Mouse (Mus musculus) limb, embryonic 12.5 days (tissue): ENCODE results near the gene Tnfsf14. TPM values are rescaled to one million over a fixed set of nuclear protein-coding genes. Genes with fewer than 3 reads are reported as not detected.

Experiments
- ATAC-seq: fragments of 200-750 bp; cut with Nextera tagmentation; 2 replicates; pipeline ENCODE4 v1.8.0; 2017; ENCODE audit warnings: low read depth, moderate TSS enrichment; ENCODE audit not compliant: insufficient number of reproducible peaks, insufficient read depth, low FRiP score, low TSS enrichment
- H3K27ac ChIP-seq: fragments of 300-500 bp; sonication (generic); 2 replicates; pipeline ENCODE4 v1.5.1; 2016; ENCODE audit warnings: mild to moderate bottlenecking, moderate library complexity
- H3K27me3 ChIP-seq: fragments of 300-500 bp; sonication (generic); 2 replicates; pipeline ENCODE4 v1.6.1; 2016; ENCODE audit warnings: mild to moderate bottlenecking, moderate library complexity
- H3K36me3 ChIP-seq: fragments of 300-500 bp; sonication (generic); 2 replicates; pipeline ENCODE4 v1.6.1; 2016; ENCODE audit warnings: mild to moderate bottlenecking, moderate library complexity
- H3K4me1 ChIP-seq: fragments of 300-500 bp; sonication (generic); replicated peaks from 2 replicates; pipeline ENCODE4 v1.6.1; 2016
- H3K4me2 ChIP-seq: fragments of 300-500 bp; sonication (generic); 2 replicates; pipeline ENCODE4 v1.6.1; 2016; ENCODE audit warnings: mild to moderate bottlenecking, moderate library complexity
- H3K4me3 ChIP-seq: fragments of 300-500 bp; sonication (generic); replicated peaks from 2 replicates; pipeline ENCODE4 v1.5.1; 2016; ENCODE audit warnings: mild to moderate bottlenecking
- H3K9ac ChIP-seq: fragments of 300-500 bp; sonication (generic); replicated peaks from 2 replicates; pipeline ENCODE4 v1.6.1; 2016; ENCODE audit warnings: mild to moderate bottlenecking, moderate library complexity
- H3K9me3 ChIP-seq: fragments of 300-500 bp; sonication (generic); 2 replicates; pipeline ENCODE4 v1.6.1; 2016; ENCODE audit warnings: mild to moderate bottlenecking, moderate library complexity
- WGBS: fragments of 180-500 bp; shearing (Covaris S2); methylation state at CpG from one replicate; pipeline ENCODE4 v1.1.7; 2016; 5-methylcytosine and 5-hydroxymethylcytosine counted together
- polyA plus RNA-seq: library from polyadenylated mRNA; unstranded; fragments of >200 nt; fragmentation: Nextera tagmentation; extraction: Ambion mirVana; gene quantifications from 2 replicates; pipeline ENCODE4 v1.2.1, GENCODE M21; 2016

Tnfsf14 gene
- polyA plus RNA-seq, 1 experiment from 2014 or later: 0.33 TPM

- 82% methylated on average over 2 of the region's 2 CpGs for WGBS
- H3K27me3 ChIP-seq: peaks cover 44% of the 10 kb centered on the region
- H3K4me3 ChIP-seq: no peak overlapping the region
- H3K9ac ChIP-seq: no peak overlapping the region
- no peaks in the 10 kb centered on the region for H3K9me3 ChIP-seq
- H3K4me2 ChIP-seq: no peak overlapping the region
- no peak for ATAC-seq
- no peaks in the 10 kb centered on the region for H3K4me1 ChIP-seq
- H3K27ac ChIP-seq: no peak overlapping the region
- H3K36me3 ChIP-seq: no peaks in the 10 kb centered on the region
These were observed 33.5 kb upstream of the Tnfsf14 start for GRCm38 (mm10) chr17:57227468-57227867.

- H3K9me3 ChIP-seq: no peaks in the 10 kb centered on the region
- no peak for ATAC-seq
These were observed 29.3 kb upstream of the Tnfsf14 start for GRCm38 (mm10) chr17:57223313-57223712.

GRCm38 (mm10) chr17:57221911-57222310 is 27.9 kb upstream of the Tnfsf14 start:
- no peaks in the 10 kb centered on the region for H3K9me3 ChIP-seq
- 72% methylated on average over 4 of the region's 4 CpGs for WGBS
- no peaks in the 10 kb centered on the region for H3K36me3 ChIP-seq
- no peak for ATAC-seq
- H3K27me3 ChIP-seq: peaks cover 55% of the 10 kb centered on the region
- H3K27ac ChIP-seq: no peak overlapping the region
- H3K9ac ChIP-seq: no peak overlapping the region
- H3K4me1 ChIP-seq: no peaks in the 10 kb centered on the region
- H3K4me2 ChIP-seq: no peak overlapping the region
- H3K4me3 ChIP-seq: no peak overlapping the region

More at GRCm38 (mm10) chr17:57223313-57223712, 29.3 kb upstream of the Tnfsf14 start:
- 79% methylated on average over 9 of the region's 9 CpGs for WGBS
- Histone ChIP-seq H3K4me1 (no peaks in the 10 kb centered on the region), H3K36me3 (no peaks in the 10 kb centered on the region), H3K27ac (no peak overlapping the region), H3K4me2 (no peak overlapping the region), H3K9ac (no peak overlapping the region), H3K4me3 (no peak overlapping the region), H3K27me3 (peaks cover 48% of the 10 kb centered on the region)

GRCm38 (mm10) chr17:57219884-57220207 is 25.9 kb upstream of the Tnfsf14 start:
- no peak overlapping the region for H3K4me2 ChIP-seq
- no peak overlapping the region for H3K9ac ChIP-seq
- no peak for ATAC-seq
- no peaks in the 10 kb centered on the region for H3K36me3 ChIP-seq
- H3K27ac ChIP-seq: no peak overlapping the region
- H3K4me3 ChIP-seq: no peak overlapping the region
- WGBS: 22% methylated on average over 3 of the region's 3 CpGs
- H3K27me3 ChIP-seq: peaks cover 40% of the 10 kb centered on the region
- H3K4me1 ChIP-seq: no peaks in the 10 kb centered on the region
- H3K9me3 ChIP-seq: no peaks in the 10 kb centered on the region

- ATAC-seq: no peak
- peaks cover 35% of the 10 kb centered on the region for H3K27me3 ChIP-seq
- H3K4me3 ChIP-seq: no peak overlapping the region
- H3K4me1 ChIP-seq: no peaks in the 10 kb centered on the region
- no peaks in the 10 kb centered on the region for H3K36me3 ChIP-seq
- no peaks in the 10 kb centered on the region for H3K9me3 ChIP-seq
- H3K4me2 ChIP-seq: no peak overlapping the region
- H3K9ac ChIP-seq: no peak overlapping the region
- no peak overlapping the region for H3K27ac ChIP-seq
- WGBS: 24% methylated on average over 11 of the region's 11 CpGs
These were observed 25.3 kb upstream of the Tnfsf14 start for GRCm38 (mm10) chr17:57219167-57219883.

- WGBS: 72% methylated on average over 12 of the region's 12 CpGs
- H3K4me3 ChIP-seq: no peak overlapping the region
- no peak; the same call in 1 of the 2 replicates for ATAC-seq
These were observed 24.4 kb upstream of the Tnfsf14 start for GRCm38 (mm10) chr17:57218335-57218900.

GRCm38 (mm10) chr17:57214676-57215387 is 20.9 kb upstream of the Tnfsf14 start:
- 53% methylated on average over 13 of the region's 13 CpGs for WGBS
- 0 out of 2 replicates have a peak, but pooled peaks have one; percentile 9 for ATAC-seq
- Histone ChIP-seq H3K27ac (no peak overlapping the region), H3K4me3 (no peak overlapping the region), H3K9me3 (0 out of 2 replicates have a peak, but pooled peaks cover 3% of the 10 kb centered on the region), H3K27me3 (peaks cover 12% of the 10 kb centered on the region; the same call in 1 of the 2 replicates), H3K4me2 (no peak overlapping the region), H3K36me3 (no peaks in the 10 kb centered on the region), H3K9ac (no peak overlapping the region), H3K4me1 (no peaks in the 10 kb centered on the region)

More at GRCm38 (mm10) chr17:57218335-57218900, 24.4 kb upstream of the Tnfsf14 start:
- H3K36me3 ChIP-seq: no peaks in the 10 kb centered on the region
- H3K9ac ChIP-seq: no peak overlapping the region
- H3K4me2 ChIP-seq: no peak overlapping the region
- peaks cover 31% of the 10 kb centered on the region for H3K27me3 ChIP-seq
- no peak overlapping the region for H3K27ac ChIP-seq
- H3K9me3 ChIP-seq: no peaks in the 10 kb centered on the region
- H3K4me1 ChIP-seq: no peaks in the 10 kb centered on the region

- Histone ChIP-seq H3K4me1 (no peaks in the 10 kb centered on the region), H3K9me3 (0 out of 2 replicates have a peak, but pooled peaks cover 3% of the 10 kb centered on the region), H3K9ac (no peak overlapping the region), H3K4me2 (no peak overlapping the region), H3K4me3 (no peak overlapping the region), H3K27me3 (peaks cover 5% of the 10 kb centered on the region; the same call in 1 of the 2 replicates), H3K36me3 (no peaks in the 10 kb centered on the region), H3K27ac (no peak overlapping the region)
- no peak for ATAC-seq
- 67% methylated on average over 9 of the region's 9 CpGs for WGBS
These were observed 17.5 kb upstream of the Tnfsf14 start for GRCm38 (mm10) chr17:57211501-57211900.

- ATAC-seq: no peak
- Histone ChIP-seq H3K9me3 (0 out of 2 replicates have a peak, but pooled peaks cover 3% of the 10 kb centered on the region), H3K36me3 (no peaks in the 10 kb centered on the region), H3K4me1 (no peaks in the 10 kb centered on the region), H3K4me2 (no peak overlapping the region), H3K27me3 (0 out of 2 replicates have a peak, but pooled peaks cover 5% of the 10 kb centered on the region), H3K9ac (no peak overlapping the region), H3K27ac (no peak overlapping the region), H3K4me3 (no peak overlapping the region)
- WGBS: 68% methylated on average over 4 of the region's 4 CpGs
These were observed 15.4 kb upstream of the Tnfsf14 start for GRCm38 (mm10) chr17:57209330-57209729.

- Histone ChIP-seq H3K27me3 (no peaks in the 10 kb centered on the region), H3K4me1 (no peaks in the 10 kb centered on the region), H3K36me3 (no peaks in the 10 kb centered on the region), H3K9ac (no peak overlapping the region), H3K9me3 (0 out of 2 replicates have a peak, but pooled peaks cover 3% of the 10 kb centered on the region), H3K4me2 (no peak overlapping the region), H3K27ac (no peak overlapping the region), H3K4me3 (no peak overlapping the region)
- ATAC-seq: no peak
- 85% methylated on average over 3 of the region's 3 CpGs for WGBS
These were observed 14.0 kb upstream of the Tnfsf14 start for GRCm38 (mm10) chr17:57207938-57208337.
